Mouse (Mus musculus): ENCODE results near the gene Gm10322. TPM values are rescaled to one million over a fixed set of nuclear protein-coding genes. Genes with fewer than 3 reads are reported as not detected.
A peak's percentile ranks its signal among the peaks of the same experiment; 100 is the strongest.

Gm10322 gene
- polyA plus RNA-seq, 1 experiment from 2014 or later, result not detected

DNA sequence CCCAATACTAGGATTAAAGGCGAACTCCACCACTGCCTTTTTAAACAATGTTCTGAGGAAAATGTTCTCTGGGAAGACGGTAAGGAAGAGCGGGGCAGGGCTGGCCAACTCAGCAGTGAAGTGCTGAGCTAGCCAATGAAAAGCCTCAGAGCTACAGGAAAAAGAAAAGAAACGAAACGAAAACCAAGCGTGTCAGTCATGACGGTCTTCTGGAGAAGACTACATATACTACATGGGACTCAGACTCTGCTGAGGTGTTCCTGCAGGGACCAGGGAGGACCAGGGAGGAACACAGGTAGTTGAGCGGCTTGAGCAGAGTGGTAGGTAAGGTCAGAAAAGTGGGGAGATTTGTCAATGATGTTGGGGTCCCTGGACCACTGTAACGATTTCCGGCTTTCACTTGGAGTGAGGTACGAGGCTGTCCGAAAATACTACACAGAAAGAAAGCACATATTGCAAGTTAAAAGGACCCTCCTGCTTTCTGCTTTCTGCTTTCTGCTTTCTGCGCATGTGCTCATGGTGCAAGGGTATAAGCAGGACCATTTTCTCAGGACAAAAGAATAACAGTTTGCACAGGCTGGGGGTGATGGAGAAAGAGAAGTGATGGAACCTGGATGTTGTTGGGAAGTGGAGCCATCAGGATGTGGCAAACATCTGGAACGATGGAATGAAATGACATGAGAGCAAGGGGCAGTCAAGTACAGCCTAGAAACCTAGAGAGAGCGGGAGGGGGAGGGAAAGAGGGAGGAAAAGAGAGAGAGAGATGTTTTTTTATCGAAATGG lies 21.1 kb downstream of the Gm10322 start:
- H3K9ac ChIP-seq, result no peak overlapping the region
- H3K4me2 ChIP-seq (replicated peaks), result 0 out of 2 replicates have a peak overlapping the region, but pooled peaks have one; percentile 12
- ATAC-seq (ENCODE audit: insufficient number of reproducible peaks, insufficient read depth, low FRiP score, low TSS enrichment), result 0 out of 2 replicates have a peak, but pooled peaks have one; percentile 41
- H3K4me3 ChIP-seq, result no peak overlapping the region
- peak overlapping the region; percentile 81 for H3K27ac ChIP-seq
- no peaks in the 10 kb centered on the region for H3K9me3 ChIP-seq
- 64% methylated on average over 16 of the region's 16 CpGs for WGBS
- H3K27me3 ChIP-seq, result no peaks in the 10 kb centered on the region
- peaks cover 14% of the 10 kb centered on the region for H3K4me1 ChIP-seq
- H3K36me3 ChIP-seq, result no peaks in the 10 kb centered on the region

DNA sequence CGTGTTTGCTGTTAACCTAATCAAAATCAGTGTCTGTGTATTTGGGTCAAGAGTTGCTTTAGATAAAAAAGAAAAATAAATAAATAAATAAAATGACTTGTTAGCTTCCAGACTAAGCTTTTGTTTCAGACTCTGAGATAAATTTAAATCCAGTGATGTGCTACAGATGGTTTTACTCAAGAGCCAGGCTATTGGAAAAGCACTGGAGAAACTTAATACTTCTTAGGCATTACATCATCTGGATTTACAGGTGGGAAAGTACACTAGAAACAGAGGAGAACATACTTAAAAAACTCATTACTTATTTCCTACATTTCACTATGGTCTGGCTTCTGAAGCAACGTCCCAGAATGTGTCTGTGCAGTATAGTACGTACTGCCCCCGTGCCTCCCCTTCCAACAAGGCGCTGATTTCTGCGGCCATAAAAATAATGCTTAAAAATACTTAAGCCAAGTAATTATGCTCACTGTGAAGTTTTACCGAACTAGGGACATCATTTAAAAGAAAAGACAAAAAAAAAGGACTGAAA lies 21.8 kb downstream of the Gm10322 start:
- peak overlapping the region; percentile 81 for H3K27ac ChIP-seq
- no peak for ATAC-seq (ENCODE audit: insufficient number of reproducible peaks, insufficient read depth, low FRiP score, low TSS enrichment)
- 42% methylated on average over 7 of the region's 7 CpGs for WGBS

DNA sequence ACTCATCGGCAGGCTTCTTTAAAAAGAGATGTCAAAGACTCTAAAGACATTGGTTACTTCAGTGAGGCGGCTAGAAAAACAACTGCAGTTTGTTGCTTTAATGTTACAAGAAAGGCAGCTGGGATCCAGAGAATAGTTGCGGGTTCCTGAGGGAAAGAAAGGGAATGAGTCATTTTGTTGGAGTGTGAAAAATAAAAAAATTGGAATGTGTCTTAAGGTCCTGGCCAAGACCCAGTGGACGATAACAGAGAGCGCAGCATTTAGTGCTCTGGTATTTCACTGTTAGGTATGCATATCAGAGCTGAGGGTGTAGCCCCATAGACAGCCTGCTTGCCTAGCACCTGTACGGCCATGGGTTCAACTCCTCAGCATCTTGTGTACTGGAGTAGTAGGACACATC lies 22.7 kb downstream of the Gm10322 start:
- no peaks in the 10 kb centered on the region for H3K27me3 ChIP-seq
- H3K4me1 ChIP-seq, result peaks cover 14% of the 10 kb centered on the region
- no peak overlapping the region for H3K9ac ChIP-seq
- H3K36me3 ChIP-seq, result no peaks in the 10 kb centered on the region
- 81% methylated on average over 6 of the region's 6 CpGs for WGBS
- H3K4me3 ChIP-seq, result no peak overlapping the region
- ATAC-seq (ENCODE audit: insufficient number of reproducible peaks, insufficient read depth, low FRiP score, low TSS enrichment), result no peak
- H3K27ac ChIP-seq, result 0 out of 2 replicates have a peak overlapping the region, but pooled peaks have one; percentile 71
- H3K4me2 ChIP-seq (replicated peaks), result no peak overlapping the region
- no peaks in the 10 kb centered on the region for H3K9me3 ChIP-seq

More for the DNA sequence above, 21.8 kb downstream of the Gm10322 start:
- no peak overlapping the region for H3K9ac ChIP-seq
- no peak overlapping the region for H3K4me3 ChIP-seq
- peaks cover 14% of the 10 kb centered on the region for H3K4me1 ChIP-seq
- 0 out of 2 replicates have a peak overlapping the region, but pooled peaks have one; percentile 12 for H3K4me2 ChIP-seq (replicated peaks)
- H3K9me3 ChIP-seq, result no peaks in the 10 kb centered on the region
- H3K36me3 ChIP-seq, result no peaks in the 10 kb centered on the region
- H3K27me3 ChIP-seq, result no peaks in the 10 kb centered on the region

DNA sequence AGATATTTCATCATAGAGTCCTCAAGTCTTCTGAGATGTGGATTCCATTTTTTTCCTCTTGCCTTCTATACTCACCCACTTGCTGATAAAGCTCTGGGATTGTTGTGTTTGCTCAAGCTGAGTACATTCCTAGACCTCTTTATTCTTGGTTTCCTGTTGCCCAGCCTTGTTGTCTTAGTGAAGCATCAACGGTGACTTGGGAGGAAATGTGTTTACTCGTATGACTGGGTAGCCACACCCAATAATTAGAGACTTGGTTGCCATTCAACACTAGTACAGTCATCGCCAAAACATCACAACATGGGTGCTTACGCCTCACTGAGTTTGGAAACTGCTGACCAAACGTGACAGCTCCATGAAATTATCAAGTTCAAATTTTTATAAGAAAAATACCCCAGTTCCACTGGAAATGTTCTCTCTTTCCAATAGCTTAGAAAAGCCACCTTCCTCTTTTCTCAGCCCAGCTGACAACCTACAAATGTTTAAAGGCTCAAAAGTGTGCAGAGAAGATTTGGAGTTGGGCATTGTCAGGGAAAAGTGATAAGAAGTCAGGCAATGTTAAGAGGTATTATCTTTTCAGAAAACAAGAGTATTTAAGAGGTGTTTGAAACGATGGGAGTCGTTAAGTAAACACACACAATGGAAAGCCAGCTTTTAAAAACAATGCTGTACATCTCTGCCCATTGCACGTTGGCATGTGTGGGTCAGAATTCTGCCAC lies 27.0 kb downstream of the Gm10322 start:
- Histone ChIP-seq H3K9me3 (no peaks in the 10 kb centered on the region), H3K27me3 (no peaks in the 10 kb centered on the region), H3K27ac (no peak overlapping the region), H3K9ac (no peak overlapping the region), H3K4me3 (no peak overlapping the region), H3K4me1 (peaks cover 6% of the 10 kb centered on the region; the same call in 1 of the 2 replicates), H3K4me2 (replicated peaks) (no peak overlapping the region), H3K36me3 (no peaks in the 10 kb centered on the region)
- 77% methylated on average over 8 of the region's 8 CpGs for WGBS
- no peak for ATAC-seq (ENCODE audit: insufficient number of reproducible peaks, insufficient read depth, low FRiP score, low TSS enrichment)

DNA sequence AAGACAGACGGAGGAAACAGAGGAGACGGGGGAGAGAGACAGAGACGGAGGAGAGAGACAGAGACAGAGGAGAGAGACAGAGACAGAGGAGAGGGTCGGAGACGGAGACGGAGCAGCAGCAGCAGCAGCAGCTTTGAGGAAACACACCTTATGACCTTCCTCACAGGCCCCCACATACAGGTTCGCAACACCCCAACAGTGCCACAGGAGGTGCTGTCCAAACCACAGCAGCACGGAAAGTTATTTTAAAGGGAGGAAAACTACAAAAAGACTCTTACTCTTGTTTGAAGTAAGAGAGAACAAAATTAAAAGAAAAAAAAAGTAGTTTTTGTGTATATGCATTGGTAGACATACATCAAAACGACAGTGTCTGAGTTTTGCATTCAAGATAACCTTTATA lies 27.8 kb downstream of the Gm10322 start:
- no peaks in the 10 kb centered on the region for H3K4me1 ChIP-seq
- H3K9ac ChIP-seq, result no peak overlapping the region
- no peaks in the 10 kb centered on the region for H3K36me3 ChIP-seq
- no peaks in the 10 kb centered on the region for H3K27me3 ChIP-seq
- no peak overlapping the region for H3K4me2 ChIP-seq (replicated peaks)
- no peak overlapping the region for H3K4me3 ChIP-seq
- no peaks in the 10 kb centered on the region for H3K9me3 ChIP-seq
- WGBS, result 79% methylated on average over 9 of the region's 9 CpGs
- no peak overlapping the region for H3K27ac ChIP-seq
- no peak for ATAC-seq (ENCODE audit: insufficient number of reproducible peaks, insufficient read depth, low FRiP score, low TSS enrichment)

DNA sequence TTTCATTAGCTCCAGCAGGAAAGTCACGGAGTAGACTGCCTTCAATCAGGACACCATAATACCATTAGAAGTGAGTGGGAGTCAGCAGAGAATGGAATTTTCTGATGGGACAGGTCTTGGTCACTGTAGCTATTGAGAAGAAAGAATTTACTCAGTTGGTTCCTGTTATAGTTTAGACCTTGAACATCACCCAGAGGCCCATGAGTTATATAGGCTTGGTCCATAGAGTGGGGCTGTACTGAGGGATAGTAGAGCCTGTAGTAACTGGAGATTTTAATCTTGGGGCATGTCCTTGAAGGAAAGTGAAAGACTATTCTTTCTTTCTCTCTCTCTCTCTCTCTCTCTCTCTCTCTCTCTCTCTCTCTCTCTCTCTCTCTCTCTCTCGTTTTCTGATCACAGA lies 28.8 kb downstream of the Gm10322 start:
- Histone ChIP-seq H3K4me1 (no peaks in the 10 kb centered on the region), H3K36me3 (no peaks in the 10 kb centered on the region), H3K9me3 (no peaks in the 10 kb centered on the region), H3K4me3 (no peak overlapping the region), H3K4me2 (replicated peaks) (no peak overlapping the region), H3K27ac (no peak overlapping the region), H3K27me3 (no peaks in the 10 kb centered on the region), H3K9ac (no peak overlapping the region)
- 56% methylated on average over 2 of the region's 2 CpGs for WGBS
- no peak for ATAC-seq (ENCODE audit: insufficient number of reproducible peaks, insufficient read depth, low FRiP score, low TSS enrichment)

DNA sequence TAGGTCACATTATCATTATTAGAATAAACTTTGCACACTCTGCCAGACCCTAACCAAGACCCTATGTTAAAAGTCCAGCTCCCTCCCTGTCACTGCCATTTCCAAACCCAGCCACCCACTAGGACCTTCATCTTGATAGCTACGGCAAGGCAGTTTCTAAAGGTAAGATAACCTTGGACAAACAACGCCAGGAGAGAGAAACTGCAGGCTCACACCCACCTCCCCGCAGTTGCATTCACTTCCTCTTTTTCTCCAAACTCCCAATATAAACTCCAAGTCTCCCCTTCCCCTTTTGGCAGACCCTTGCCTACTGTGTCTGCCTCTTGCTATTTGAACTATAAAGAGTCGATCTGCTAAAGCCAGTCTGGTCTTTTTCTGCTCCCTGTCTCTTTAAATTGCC lies 29.3 kb downstream of the Gm10322 start:
- Histone ChIP-seq H3K27me3 (no peaks in the 10 kb centered on the region), H3K9ac (no peak overlapping the region), H3K4me1 (no peaks in the 10 kb centered on the region), H3K27ac (no peak overlapping the region), H3K4me3 (no peak overlapping the region), H3K9me3 (no peaks in the 10 kb centered on the region), H3K36me3 (no peaks in the 10 kb centered on the region), H3K4me2 (replicated peaks) (no peak overlapping the region)
- 78% methylated on average over 4 of the region's 4 CpGs for WGBS
- ATAC-seq (ENCODE audit: insufficient number of reproducible peaks, insufficient read depth, low FRiP score, low TSS enrichment), result no peak

DNA sequence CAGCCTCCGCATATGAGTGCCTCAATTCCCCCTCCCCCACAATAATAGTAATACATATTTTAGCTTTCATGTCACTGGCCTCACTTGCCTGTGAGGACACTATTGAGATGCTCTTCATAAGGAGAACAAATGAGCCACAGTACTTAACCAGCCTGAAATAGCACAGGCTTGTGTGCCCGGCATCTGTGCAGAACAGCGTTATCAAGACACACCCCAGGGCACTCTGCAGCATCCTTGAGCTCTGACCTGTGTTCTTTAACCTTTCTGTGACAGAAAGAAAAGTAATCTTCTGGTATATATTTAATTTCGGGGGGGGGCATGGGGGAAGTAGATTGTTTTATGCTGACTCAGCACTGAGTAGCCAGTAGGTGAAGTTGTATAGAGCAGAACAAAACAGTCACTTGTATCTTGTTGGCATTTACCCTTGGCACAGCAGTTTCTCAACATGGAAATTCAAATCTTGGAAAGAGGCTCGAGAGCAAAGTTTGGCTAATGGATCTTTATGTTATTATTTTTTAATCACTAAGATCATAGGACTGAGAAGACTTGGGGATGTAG lies 31.0 kb downstream of the Gm10322 start:
- Histone ChIP-seq H3K4me2 (replicated peaks) (no peak overlapping the region), H3K9ac (no peak overlapping the region), H3K27me3 (no peaks in the 10 kb centered on the region), H3K36me3 (no peaks in the 10 kb centered on the region), H3K27ac (no peak overlapping the region), H3K4me1 (no peaks in the 10 kb centered on the region), H3K9me3 (no peaks in the 10 kb centered on the region), H3K4me3 (no peak overlapping the region)
- no peak for ATAC-seq (ENCODE audit: insufficient number of reproducible peaks, insufficient read depth, low FRiP score, low TSS enrichment)
- WGBS, result 84% methylated on average over 5 of the region's 5 CpGs

DNA sequence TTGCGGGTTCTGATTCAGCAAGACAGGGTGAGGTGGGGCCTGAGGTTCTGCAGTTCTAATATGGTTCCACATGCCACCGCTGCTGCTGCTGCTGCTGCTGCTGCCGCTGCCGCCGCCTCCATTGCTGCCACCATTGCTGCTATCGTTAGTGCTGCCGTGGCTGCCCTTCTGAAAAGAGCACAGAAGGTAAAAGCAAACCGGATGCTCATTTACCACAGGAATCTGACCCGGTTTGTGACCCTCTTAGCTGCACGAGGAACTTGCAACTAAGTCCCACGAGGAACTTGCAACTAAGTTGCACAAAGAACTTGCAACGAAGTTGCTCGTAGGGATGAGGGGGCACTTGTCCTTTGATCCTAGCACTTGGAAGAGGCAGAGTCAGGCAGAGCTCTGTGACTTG lies 40.9 kb downstream of the Gm10322 start:
- Histone ChIP-seq H3K27me3 (no peaks in the 10 kb centered on the region), H3K4me2 (replicated peaks) (no peak overlapping the region), H3K9ac (no peak overlapping the region), H3K4me1 (no peaks in the 10 kb centered on the region), H3K36me3 (no peaks in the 10 kb centered on the region), H3K9me3 (no peaks in the 10 kb centered on the region), H3K27ac (no peak overlapping the region), H3K4me3 (no peak overlapping the region)
- no peak for ATAC-seq (ENCODE audit: insufficient number of reproducible peaks, insufficient read depth, low FRiP score, low TSS enrichment)
- WGBS, result 74% methylated on average over 13 of the region's 13 CpGs

DNA sequence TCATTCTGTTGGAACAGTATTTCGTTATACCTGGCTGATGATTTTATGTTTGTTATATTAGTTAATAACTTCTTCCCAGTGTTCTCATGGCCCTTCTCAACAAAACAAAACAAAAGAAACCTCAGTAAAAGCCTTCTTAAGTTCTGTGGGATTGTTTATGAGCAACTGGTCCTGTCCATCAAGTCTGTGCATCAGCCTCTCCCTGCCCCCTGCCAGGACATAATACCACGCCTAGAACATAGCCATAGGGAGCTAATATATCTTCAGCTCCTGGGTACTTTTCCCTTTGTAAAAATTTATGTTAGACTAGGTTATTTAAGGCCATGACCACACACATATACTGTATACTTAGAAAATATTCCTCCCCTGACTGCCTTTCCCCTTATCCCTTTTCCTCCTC lies 48.9 kb downstream of the Gm10322 start:
- no peaks in the 10 kb centered on the region for H3K9me3 ChIP-seq
- 91% methylated on average over 2 of the region's 2 CpGs for WGBS
- H3K4me2 ChIP-seq (replicated peaks), result no peak overlapping the region
- H3K9ac ChIP-seq, result no peak overlapping the region
- H3K27ac ChIP-seq, result no peak overlapping the region
- no peak for ATAC-seq (ENCODE audit: insufficient number of reproducible peaks, insufficient read depth, low FRiP score, low TSS enrichment)
- no peaks in the 10 kb centered on the region for H3K27me3 ChIP-seq
- no peaks in the 10 kb centered on the region for H3K36me3 ChIP-seq
- H3K4me3 ChIP-seq, result no peak overlapping the region
- no peaks in the 10 kb centered on the region for H3K4me1 ChIP-seq

DNA sequence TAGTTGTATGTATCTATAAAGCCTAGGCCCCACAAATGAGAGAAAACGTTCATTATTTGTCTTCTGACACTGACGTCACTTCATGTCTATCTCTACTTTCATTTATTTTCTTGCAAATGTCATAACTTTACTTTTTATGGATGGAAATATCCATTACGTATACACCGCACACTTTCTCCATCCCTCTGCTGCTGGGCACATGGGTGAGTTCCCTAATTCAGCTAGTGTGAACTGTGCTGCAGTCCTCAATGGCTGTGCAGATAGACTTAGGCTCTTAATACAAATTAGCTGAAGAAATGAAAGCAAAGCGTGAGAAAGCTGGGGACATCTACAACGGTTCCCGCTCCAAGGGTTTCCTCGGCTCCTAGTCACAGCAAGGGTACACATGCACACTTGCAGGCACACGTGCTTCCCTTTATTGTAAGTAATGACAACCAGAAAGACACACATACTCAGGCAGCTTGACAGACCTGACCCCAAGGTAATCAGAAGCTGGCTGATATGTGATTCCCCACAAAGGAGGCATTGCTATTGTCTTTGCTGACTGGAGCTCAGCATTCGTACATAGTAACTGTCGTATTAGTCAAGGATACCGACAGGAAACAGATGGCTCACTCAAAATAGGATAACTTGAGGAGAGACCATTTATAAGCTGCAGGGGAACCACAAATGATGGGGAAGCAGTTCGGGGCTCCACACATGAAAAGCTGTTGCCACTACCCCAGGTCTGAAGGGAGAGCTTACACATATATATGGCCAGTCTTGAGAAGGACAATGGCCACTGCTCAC lies 49.8 kb downstream of the Gm10322 start:
- Histone ChIP-seq H3K9me3 (no peaks in the 10 kb centered on the region), H3K27me3 (no peaks in the 10 kb centered on the region), H3K27ac (no peak overlapping the region), H3K4me1 (no peaks in the 10 kb centered on the region), H3K36me3 (no peaks in the 10 kb centered on the region), H3K4me3 (no peak overlapping the region), H3K4me2 (replicated peaks) (no peak overlapping the region), H3K9ac (no peak overlapping the region)
- 69% methylated on average over 13 of the region's 13 CpGs for WGBS
- no peak for ATAC-seq (ENCODE audit: insufficient number of reproducible peaks, insufficient read depth, low FRiP score, low TSS enrichment)
